Mouse (Mus musculus): ENCODE results near the gene Mrpl51. TPM values are rescaled to one million over a fixed set of nuclear protein-coding genes. Genes with fewer than 3 reads are reported as not detected.

The Mrpl51 gene
- polyA plus RNA-seq, 1 experiment from 2014 or later = 178 TPM

GRCm38 (mm10) chr6:125192841-125193240 lies 1.2 kb downstream of the Mrpl51 start:
- DNase-seq (ENCODE audit: low spot score) (no peak), ATAC-seq (ENCODE audit: insufficient read depth, low FRiP score, low TSS enrichment) (no peak)
- 51% methylated on average over 5 of the region's 5 CpGs for WGBS
- Histone ChIP-seq H3K9me3 (ENCODE audit: control insufficient read depth, low read length) (no peaks in the 10 kb centered on the region), H3K4me2 (ENCODE audit: low read depth) (peak overlapping the region; percentile 85), H3K4me3 (ENCODE audit: low read depth, low read length) (peak overlapping the region; percentile 60), H3K27me3 (ENCODE audit: control insufficient read depth, insufficient read depth, low read length) (no peaks in the 10 kb centered on the region), H3K27ac (ENCODE audit: low read depth, low read length) (no peak overlapping the region), H3K4me1 (ENCODE audit: control insufficient read depth, insufficient read depth, low read length) (peaks cover 2% of the 10 kb centered on the region; the same call in 1 of the 2 replicates), H3K36me3 (ENCODE audit: control insufficient read depth, insufficient read depth, low read length) (peaks cover 4% of the 10 kb centered on the region; the same call in 1 of the 2 replicates), H3K9ac (ENCODE audit: low read length) (peak overlapping the region; percentile 76)

GRCm38 (mm10) chr6:125193390-125193789 lies 1.8 kb downstream of the Mrpl51 start:
- Histone ChIP-seq H3K36me3 (ENCODE audit: control insufficient read depth, insufficient read depth, low read length) (peaks cover 4% of the 10 kb centered on the region; the same call in 1 of the 2 replicates), H3K27ac (ENCODE audit: low read depth, low read length) (no peak overlapping the region), H3K9ac (ENCODE audit: low read length) (no peak overlapping the region), H3K4me2 (ENCODE audit: low read depth) (no peak overlapping the region; the same call in 1 of the 2 replicates), H3K4me3 (ENCODE audit: low read depth, low read length) (no peak overlapping the region; the same call in 1 of the 2 replicates), H3K9me3 (ENCODE audit: control insufficient read depth, low read length) (no peaks in the 10 kb centered on the region), H3K4me1 (ENCODE audit: control insufficient read depth, insufficient read depth, low read length) (peaks cover 2% of the 10 kb centered on the region; the same call in 1 of the 2 replicates), H3K27me3 (ENCODE audit: control insufficient read depth, insufficient read depth, low read length) (no peaks in the 10 kb centered on the region)
- ATAC-seq (ENCODE audit: insufficient read depth, low FRiP score, low TSS enrichment) (no peak), DNase-seq (ENCODE audit: low spot score) (no peak)
- 84% methylated on average over 7 of the region's 7 CpGs for WGBS

GRCm38 (mm10) chr6:125195541-125196075 lies 4.0 kb downstream of the Mrpl51 start:
- H3K9me3 ChIP-seq (ENCODE audit: control insufficient read depth, low read length) = no peaks in the 10 kb centered on the region
- no peaks in the 10 kb centered on the region for H3K27me3 ChIP-seq (ENCODE audit: control insufficient read depth, insufficient read depth, low read length)
- no peak overlapping the region for H3K9ac ChIP-seq (ENCODE audit: low read length)
- no peak overlapping the region for H3K27ac ChIP-seq (ENCODE audit: low read depth, low read length)
- no peak for DNase-seq (ENCODE audit: low spot score)
- H3K4me1 ChIP-seq (ENCODE audit: control insufficient read depth, insufficient read depth, low read length) = peaks cover 2% of the 10 kb centered on the region; the same call in 1 of the 2 replicates
- 0 out of 2 replicates have a peak, but pooled peaks cover 2% of the 10 kb centered on the region for H3K36me3 ChIP-seq (ENCODE audit: control insufficient read depth, insufficient read depth, low read length)
- no peak overlapping the region for H3K4me3 ChIP-seq (ENCODE audit: low read depth, low read length)
- H3K4me2 ChIP-seq (ENCODE audit: low read depth) = no peak overlapping the region
- 13% methylated on average over 1 of the region's 1 CpGs for WGBS
- ATAC-seq (ENCODE audit: insufficient read depth, low FRiP score, low TSS enrichment) = no peak

- H3K9ac ChIP-seq (ENCODE audit: low read length) = no peak overlapping the region
- no peaks in the 10 kb centered on the region for H3K9me3 ChIP-seq (ENCODE audit: control insufficient read depth, low read length)
- H3K27me3 ChIP-seq (ENCODE audit: control insufficient read depth, insufficient read depth, low read length) = no peaks in the 10 kb centered on the region
- no peak overlapping the region for H3K4me2 ChIP-seq (ENCODE audit: low read depth)
- H3K36me3 ChIP-seq (ENCODE audit: control insufficient read depth, insufficient read depth, low read length) = 0 out of 2 replicates have a peak, but pooled peaks cover 2% of the 10 kb centered on the region
- 59% methylated on average over 3 of the region's 3 CpGs for WGBS
- DNase-seq (ENCODE audit: low spot score) (no peak), ATAC-seq (ENCODE audit: insufficient read depth, low FRiP score, low TSS enrichment) (no peak)
- H3K4me1 ChIP-seq (ENCODE audit: control insufficient read depth, insufficient read depth, low read length) = peaks cover 2% of the 10 kb centered on the region; the same call in 1 of the 2 replicates
- no peak overlapping the region for H3K4me3 ChIP-seq (ENCODE audit: low read depth, low read length)
- H3K27ac ChIP-seq (ENCODE audit: low read depth, low read length) = no peak overlapping the region
These were observed 4.7 kb downstream of the Mrpl51 start for GRCm38 (mm10) chr6:125196301-125196700.

GRCm38 (mm10) chr6:125197166-125197565 lies 5.6 kb downstream of the Mrpl51 start:
- 0 out of 2 replicates have a peak, but pooled peaks cover 2% of the 10 kb centered on the region for H3K36me3 ChIP-seq (ENCODE audit: control insufficient read depth, insufficient read depth, low read length)
- no peak overlapping the region for H3K4me3 ChIP-seq (ENCODE audit: low read depth, low read length)
- no peak overlapping the region for H3K9ac ChIP-seq (ENCODE audit: low read length)
- no peak for ATAC-seq (ENCODE audit: insufficient read depth, low FRiP score, low TSS enrichment)
- no peak overlapping the region for H3K4me2 ChIP-seq (ENCODE audit: low read depth)
- H3K4me1 ChIP-seq (ENCODE audit: control insufficient read depth, insufficient read depth, low read length) = peaks cover 2% of the 10 kb centered on the region; the same call in 1 of the 2 replicates
- no peak for DNase-seq (ENCODE audit: low spot score)
- WGBS = 85% methylated on average over 5 of the region's 5 CpGs
- no peak overlapping the region for H3K27ac ChIP-seq (ENCODE audit: low read depth, low read length)
- no peaks in the 10 kb centered on the region for H3K27me3 ChIP-seq (ENCODE audit: control insufficient read depth, insufficient read depth, low read length)
- H3K9me3 ChIP-seq (ENCODE audit: control insufficient read depth, low read length) = no peaks in the 10 kb centered on the region

- ATAC-seq (ENCODE audit: insufficient read depth, low FRiP score, low TSS enrichment) (no peak), DNase-seq (ENCODE audit: low spot score) (no peak)
- H3K9me3 ChIP-seq (ENCODE audit: control insufficient read depth, low read length) = no peaks in the 10 kb centered on the region
- WGBS = 91% methylated on average over 1 of the region's 1 CpGs
- H3K36me3 ChIP-seq (ENCODE audit: control insufficient read depth, insufficient read depth, low read length) = no peaks in the 10 kb centered on the region
- no peaks in the 10 kb centered on the region for H3K27me3 ChIP-seq (ENCODE audit: control insufficient read depth, insufficient read depth, low read length)
- H3K4me1 ChIP-seq (ENCODE audit: control insufficient read depth, insufficient read depth, low read length) = no peaks in the 10 kb centered on the region
- no peak overlapping the region for H3K9ac ChIP-seq (ENCODE audit: low read length)
- H3K27ac ChIP-seq (ENCODE audit: low read depth, low read length) = no peak overlapping the region
- no peak overlapping the region for H3K4me2 ChIP-seq (ENCODE audit: low read depth)
- no peak overlapping the region for H3K4me3 ChIP-seq (ENCODE audit: low read depth, low read length)
These were observed 18.8 kb downstream of the Mrpl51 start for GRCm38 (mm10) chr6:125210436-125210835.

GRCm38 (mm10) chr6:125212621-125213020 lies 21.0 kb downstream of the Mrpl51 start:
- DNase-seq (ENCODE audit: low spot score) (no peak), ATAC-seq (ENCODE audit: insufficient read depth, low FRiP score, low TSS enrichment) (no peak)
- H3K4me2 ChIP-seq (ENCODE audit: low read depth) = no peak overlapping the region
- no peak overlapping the region for H3K4me3 ChIP-seq (ENCODE audit: low read depth, low read length)
- H3K27me3 ChIP-seq (ENCODE audit: control insufficient read depth, insufficient read depth, low read length) = no peaks in the 10 kb centered on the region
- no peak overlapping the region for H3K27ac ChIP-seq (ENCODE audit: low read depth, low read length)
- 41% methylated on average over 2 of the region's 2 CpGs for WGBS
- H3K9me3 ChIP-seq (ENCODE audit: control insufficient read depth, low read length) = no peaks in the 10 kb centered on the region
- H3K36me3 ChIP-seq (ENCODE audit: control insufficient read depth, insufficient read depth, low read length) = no peaks in the 10 kb centered on the region
- no peak overlapping the region for H3K9ac ChIP-seq (ENCODE audit: low read length)
- H3K4me1 ChIP-seq (ENCODE audit: control insufficient read depth, insufficient read depth, low read length) = no peaks in the 10 kb centered on the region; the same call in 1 of the 2 replicates

GRCm38 (mm10) chr6:125213129-125213528 lies 21.5 kb downstream of the Mrpl51 start:
- ATAC-seq (ENCODE audit: insufficient read depth, low FRiP score, low TSS enrichment) = no peak
- H3K4me2 ChIP-seq (ENCODE audit: low read depth) = no peak overlapping the region
- H3K9ac ChIP-seq (ENCODE audit: low read length) = no peak overlapping the region
- no peak for DNase-seq (ENCODE audit: low spot score)
- H3K27ac ChIP-seq (ENCODE audit: low read depth, low read length) = no peak overlapping the region
- no peaks in the 10 kb centered on the region; the same call in 1 of the 2 replicates for H3K4me1 ChIP-seq (ENCODE audit: control insufficient read depth, insufficient read depth, low read length)
- H3K27me3 ChIP-seq (ENCODE audit: control insufficient read depth, insufficient read depth, low read length) = no peaks in the 10 kb centered on the region
- WGBS = 73% methylated on average over 6 of the region's 6 CpGs
- no peaks in the 10 kb centered on the region for H3K36me3 ChIP-seq (ENCODE audit: control insufficient read depth, insufficient read depth, low read length)
- H3K9me3 ChIP-seq (ENCODE audit: control insufficient read depth, low read length) = no peaks in the 10 kb centered on the region
- no peak overlapping the region for H3K4me3 ChIP-seq (ENCODE audit: low read depth, low read length)

- Histone ChIP-seq H3K4me2 (ENCODE audit: low read depth) (no peak overlapping the region), H3K27me3 (ENCODE audit: control insufficient read depth, insufficient read depth, low read length) (no peaks in the 10 kb centered on the region), H3K36me3 (ENCODE audit: control insufficient read depth, insufficient read depth, low read length) (no peaks in the 10 kb centered on the region), H3K9ac (ENCODE audit: low read length) (no peak overlapping the region), H3K4me1 (ENCODE audit: control insufficient read depth, insufficient read depth, low read length) (no peaks in the 10 kb centered on the region; the same call in 1 of the 2 replicates), H3K9me3 (ENCODE audit: control insufficient read depth, low read length) (no peaks in the 10 kb centered on the region), H3K4me3 (ENCODE audit: low read depth, low read length) (no peak overlapping the region), H3K27ac (ENCODE audit: low read depth, low read length) (no peak overlapping the region)
- WGBS = 83% methylated on average over 6 of the region's 6 CpGs
- ATAC-seq (ENCODE audit: insufficient read depth, low FRiP score, low TSS enrichment) (no peak), DNase-seq (ENCODE audit: low spot score) (no peak)
These were observed 22.1 kb downstream of the Mrpl51 start for GRCm38 (mm10) chr6:125213715-125214114.
